In genomic region chr1:119654307-119654706, GRCm38 (mm10) we compare ENCODE assay signal across 13 mouse cellular contexts. TPM values are rescaled to one million over a fixed set of nuclear protein-coding genes. Genes with fewer than 3 reads are reported as not detected.
DNase-seq lines count a peak whose midpoint lies in the region; ATAC-seq and TF ChIP-seq lines count a peak whose summit lies in the region.
"Had no signal": no experiment of that assay in that cellular context is flagged by ENCODE, and none has a peak within 500 bp of the region (broad histone marks: within the 10 kb centered on the region; RNA-seq: fewer than 3 reads in every experiment).

No protein-coding gene starts in this region.

- H3K4me3 ChIP-seq in left cerebral cortex, adult 2 months, result no peak overlapping the region
- H3K4me3 ChIP-seq in hindbrain, embryonic 11.5 days (ENCODE audit: low read depth, low read length), result no peak overlapping the region
- H3K4me3 ChIP-seq: heart, embryonic 13.5 days; hindbrain, embryonic 15.5 days; myocyte had no signal

- H3K9me3 ChIP-seq in hindbrain, embryonic 11.5 days (ENCODE audit: control insufficient read depth, low read length), result no peaks in the 10 kb centered on the region
- H3K9me3 ChIP-seq: heart, embryonic 13.5 days; hindbrain, embryonic 15.5 days had no signal

- H3K27me3 ChIP-seq in hindbrain, embryonic 11.5 days (ENCODE audit: control insufficient read depth, insufficient read depth, low read length), result no peaks in the 10 kb centered on the region
- H3K27me3 ChIP-seq: heart, embryonic 13.5 days; hindbrain, embryonic 15.5 days had no signal

- ATAC-seq in hindbrain, embryonic 11.5 days (ENCODE audit: low FRiP score), result no peak

- H3K4me1 ChIP-seq in hindbrain, embryonic 11.5 days (replicated peaks; ENCODE audit: control insufficient read depth, insufficient read depth, low read length), result no peaks in the 10 kb centered on the region
- H3K4me1 ChIP-seq: hindbrain, embryonic 15.5 days had no signal

- TF ChIP-seq CTCF in left cerebral cortex, adult 2 months (IDR thresholded peaks at IDR 0.05), result peak; percentile 39

- no peak for DNase-seq in left cerebral cortex, adult 2 months (ENCODE audit: extremely low spot score in 1 of 2, low spot score in 2 of 2)
- DNase-seq in left cerebral cortex, adult 9 months (ENCODE audit: low spot score in 2 of 2), result no peak
- DNase-seq in 3T3-L1 (ENCODE audit: low read depth, low spot score) (peak; percentile 31), 416B (ENCODE audit: low read depth) (peak; percentile 32)
- peak; percentile 12 for DNase-seq in brain, adult 2 months (ENCODE audit: low read depth, low spot score)
- no peak for DNase-seq in retina, embryonic 14.5 days (ENCODE audit: low spot score)
- DNase-seq in spleen, postnatal 36 days (ENCODE audit: low spot score in 2 of 2), result no peak
- DNase-seq in hindbrain, embryonic 11.5 days (ENCODE audit: low spot score), result no peak
- DNase-seq: adrenal gland, adult 8-10 months; kidney, postnatal 4 days had no signal

- H3K4me2 ChIP-seq in hindbrain, embryonic 11.5 days (replicated peaks; ENCODE audit: low read depth, low read length), result no peak overlapping the region
- H3K4me2 ChIP-seq: heart, embryonic 13.5 days; hindbrain, embryonic 15.5 days had no signal

- H3K9ac ChIP-seq in hindbrain, embryonic 11.5 days (ENCODE audit: low read depth, low read length), result no peak overlapping the region
- H3K9ac ChIP-seq: heart, embryonic 13.5 days; hindbrain, embryonic 15.5 days had no signal

- H3K27ac ChIP-seq in left cerebral cortex, adult 2 months, result no peak overlapping the region
- no peak overlapping the region for H3K27ac ChIP-seq in hindbrain, embryonic 11.5 days (ENCODE audit: low read depth, low read length)
- H3K27ac ChIP-seq: heart, embryonic 13.5 days; hindbrain, embryonic 15.5 days had no signal

- WGBS in hindbrain, embryonic 11.5 days, result 91% methylated on average over 2 of the region's 2 CpGs

- intact Hi-C loops in left cerebral cortex, adult 2 months (cut with DNase I), result no loop called here

- no peaks in the 10 kb centered on the region for H3K36me3 ChIP-seq in hindbrain, embryonic 11.5 days (ENCODE audit: control insufficient read depth, insufficient read depth, low read length)

RNA-seq across cellular contexts. Expression of gene Epb41l5, which starts 5.5 kb away (rescaled TPM):
- total RNA-seq in left cerebral cortex, adult 2 months (2021), result 1 to 10 TPM; 5.8 to 6.8 TPM
- 32.9 and 37.9 TPM in 2 replicates for polyA plus RNA-seq in hindbrain, embryonic 11.5 days (2014; fragmentation: Nextera tagmentation; extraction: Ambion mirVana)

Comparison
In these comparisons a context has a peak if more than half of its experiments do, and no peak if none do; other contexts are left out.
1. DNase-seq: peak in 3T3-L1 (single experiment), 416B (single experiment) and brain, adult 2 months (single experiment); none in left cerebral cortex, adult 2 months (0 of 2), left cerebral cortex, adult 9 months (0 of 2), retina, embryonic 14.5 days (single experiment), spleen, postnatal 36 days (0 of 2) and hindbrain, embryonic 11.5 days (single experiment).